Mouse (Mus musculus): ENCODE measurements around the gene Sec14l2.

The Sec14l2 gene

DNA sequence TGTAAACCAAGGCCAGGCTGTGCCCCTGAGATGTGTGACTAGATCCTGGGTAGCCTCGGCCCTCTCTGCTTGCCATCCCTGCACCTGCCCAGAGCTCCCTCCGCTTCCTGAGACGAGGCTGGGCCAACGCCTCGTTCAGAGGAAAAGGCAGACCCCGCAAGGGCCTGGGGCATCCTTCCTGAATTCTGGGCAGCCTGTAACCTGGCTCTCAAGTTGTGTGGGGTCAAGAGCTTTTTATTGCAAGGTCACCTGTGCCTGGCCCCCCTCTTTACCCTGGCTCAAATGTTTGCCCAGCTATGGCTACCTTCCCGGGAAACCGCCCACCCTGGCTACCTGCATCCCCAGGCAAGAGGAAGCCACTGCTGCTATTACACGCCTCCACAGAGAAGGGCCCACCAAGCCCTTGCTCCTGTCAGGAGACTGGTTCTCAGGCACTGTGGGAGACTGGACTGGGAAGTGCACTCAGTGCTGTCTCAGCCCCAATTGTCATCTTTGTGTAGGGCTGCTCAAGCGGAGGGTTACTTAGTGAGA lies 26.1 kb downstream of the Sec14l2 start:
- CTCF ChIA-PET: interaction anchor here in 1 of 4 experiments (1.3 kb wide), 2 partner anchors 44 to 96 kb away, joined by 3 to 5 read pairs; no protein-coding TSS in a partner anchor
- POLR2A ChIA-PET: interaction anchor here in 3 of 4 experiments (0.8 to 3.6 kb wide), 19 partner anchors 9 to 134 kb away, joined by 3 to 20 read pairs (median 4); partner anchors contain the start of genes Pes1 (in 1 of the 3), Sec14l2 (in 1 of the 3) and Tbc1d10a (in 1 of the 3)

DNA sequence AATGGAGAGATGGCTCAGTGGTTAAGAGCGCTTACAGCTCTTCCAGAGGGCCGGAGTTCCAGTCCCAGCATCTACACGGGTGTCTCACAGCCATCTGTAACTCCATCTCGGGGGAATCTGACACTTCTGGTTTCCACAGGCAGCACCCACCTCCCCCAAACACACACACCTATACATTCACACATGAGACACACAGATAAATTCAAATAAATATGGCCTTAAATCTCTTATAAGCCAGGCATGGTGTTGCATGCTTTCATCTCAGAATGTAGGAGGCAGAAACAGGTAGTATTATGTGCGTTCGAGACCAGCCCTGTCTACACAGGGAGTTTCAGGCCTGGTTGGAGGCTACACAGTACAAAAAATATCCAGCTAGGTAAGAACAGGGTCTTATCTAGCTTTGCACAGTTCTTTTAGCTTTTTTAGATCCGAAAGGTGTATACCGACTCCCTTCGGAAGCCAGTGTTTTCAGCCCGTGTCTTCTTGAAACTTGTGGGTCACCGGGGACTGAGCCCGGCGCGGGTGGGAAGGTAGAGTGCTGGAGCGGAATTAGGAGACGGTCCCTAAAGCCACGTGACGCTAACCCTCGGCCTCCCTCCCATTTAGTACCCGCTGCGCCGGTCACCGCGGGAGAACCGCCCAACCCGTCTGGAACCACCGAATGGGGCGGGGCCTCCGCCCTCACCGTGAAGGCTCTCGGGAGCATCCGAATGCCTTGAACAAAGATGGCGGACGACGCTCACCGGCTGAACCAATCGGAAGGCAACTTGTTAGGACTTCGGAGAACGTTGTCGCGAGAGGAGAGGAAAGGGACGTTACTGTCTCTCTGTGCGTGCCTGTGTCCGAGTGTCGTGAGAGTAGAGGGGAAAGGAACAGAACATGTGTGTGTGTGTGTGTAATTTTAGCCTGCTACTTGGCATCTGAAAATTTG lies 26.9 kb downstream of the Sec14l2 start:
- POLR2A ChIA-PET: interaction anchor here in 3 of 4 experiments (0.6 to 3.6 kb wide), 23 partner anchors 9 to 1501 kb away, joined by 3 to 20 read pairs (median 4); partner anchors contain the start of genes Sec14l2 (in 2 of the 3), Gal3st1 (in 1 of the 3), Pes1 (in 1 of the 3) and Tbc1d10a (in 1 of the 3)
- CTCF ChIA-PET: interaction anchor here in 3 of 4 experiments (0.6 to 1.3 kb wide), 8 partner anchors 16 to 133 kb away, joined by 3 to 6 read pairs (median 3); partner anchors contain the start of gene Pes1 (in 1 of the 3)

DNA sequence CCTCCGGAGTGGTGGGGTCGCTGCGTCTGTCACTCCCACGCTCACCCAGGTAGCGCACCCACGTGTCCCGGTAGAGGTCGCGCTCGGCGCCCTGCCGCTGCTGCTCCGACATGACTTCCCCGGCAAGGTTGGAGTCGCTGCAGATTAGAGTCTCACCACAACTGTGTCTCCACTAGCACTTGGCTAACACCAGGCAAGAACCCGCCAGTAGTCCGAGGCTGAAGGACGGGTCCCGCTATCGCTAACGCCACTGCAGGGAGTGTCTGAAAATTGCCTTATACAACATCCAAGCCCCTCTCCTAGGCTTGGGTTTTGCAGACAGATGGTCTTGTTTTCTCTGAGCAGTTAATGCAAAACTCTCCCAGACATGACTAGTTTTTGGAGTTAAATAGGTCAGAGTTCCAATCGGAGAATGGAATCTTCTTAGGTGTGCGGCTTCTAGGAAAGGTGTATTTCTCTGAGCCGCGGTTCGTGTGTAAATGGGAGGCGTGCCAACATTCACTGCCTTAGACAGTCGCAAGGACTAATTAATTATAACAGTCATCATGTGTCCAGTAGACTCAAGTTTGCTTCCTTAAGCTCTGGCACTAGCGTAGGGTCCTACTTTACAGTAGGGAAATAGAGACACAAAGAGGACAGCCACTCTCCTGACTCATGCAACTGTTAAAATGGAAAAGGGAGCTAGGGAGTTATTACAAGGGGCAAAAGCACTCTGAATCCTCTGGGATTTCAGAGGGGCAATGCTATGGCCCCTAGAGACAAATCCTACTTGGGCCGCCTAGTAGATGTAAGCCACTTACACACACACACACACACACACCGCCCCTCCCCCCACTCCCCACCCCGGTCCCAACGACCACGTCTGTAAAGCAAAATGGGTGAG lies 27.8 kb downstream of the Sec14l2 start, which contains the start of gene Mtfp1:
Gene Mtfp1, minus strand, starts transcription at position 275 of the 883 bp plus-strand sequence.
- ChIA-PET POLR2A (interaction anchor here in 3 of 4 experiments (0.6 to 3.6 kb wide), 26 partner anchors 9 to 1502 kb away, joined by 3 to 20 read pairs (median 4); partner anchors contain the start of genes Pes1 (in 2 of the 3), Sec14l2 (in 2 of the 3), Gal3st1 (in 1 of the 3) and Tbc1d10a (in 1 of the 3)), CTCF (interaction anchor here in 3 of 4 experiments (0.6 to 2.2 kb wide), 13 partner anchors 10 to 132 kb away, joined by 3 to 19 read pairs (median 5); partner anchors contain the start of genes Pes1 (in 1 of the 3) and Sec14l2 (in 1 of the 3))

DNA sequence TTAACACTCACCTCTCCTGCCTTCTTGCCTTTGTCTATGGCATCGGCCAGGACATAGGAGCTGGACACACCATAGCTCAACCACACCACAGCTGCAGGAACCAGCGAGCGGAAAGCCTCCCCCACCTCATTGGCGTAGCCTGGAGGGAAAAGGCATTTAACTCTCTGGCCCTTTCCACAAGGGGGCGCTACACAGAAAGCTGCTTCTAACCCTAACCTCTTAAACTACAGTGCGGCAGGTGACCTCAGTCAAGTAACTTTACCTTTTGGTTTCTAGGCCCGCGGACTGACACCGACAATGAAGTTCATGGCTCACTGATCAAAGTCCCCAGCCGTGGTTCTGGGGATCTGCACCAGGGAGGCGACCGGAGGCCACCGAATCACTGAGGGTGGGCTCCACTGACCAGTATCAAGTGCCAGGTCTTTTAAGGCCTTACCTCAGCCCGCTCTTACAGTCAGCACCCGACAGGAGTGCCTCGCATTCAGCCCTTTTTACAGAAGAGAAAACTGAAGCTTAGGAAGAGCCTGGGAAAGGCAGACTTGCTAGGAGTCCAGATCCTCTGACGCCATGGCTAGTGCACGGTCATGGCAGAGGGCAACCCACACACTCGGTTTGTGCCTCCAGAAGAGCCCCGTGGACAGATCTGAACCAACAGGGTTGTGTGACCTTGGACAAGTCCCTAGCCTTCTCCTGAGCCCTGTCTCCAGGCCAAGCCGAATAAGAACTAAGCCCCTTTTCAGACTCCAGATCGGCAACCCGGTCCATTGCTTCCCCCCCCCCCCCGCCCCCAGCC lies 28.6 kb downstream of the Sec14l2 start:
- ChIA-PET CTCF (interaction anchor here (0.5 to 2.2 kb wide), 38 partner anchors 9 to 410 kb away, joined by 3 to 19 read pairs (median 4); partner anchors contain the start of genes Sec14l2 (in 2 of the 4), Castor1 (in 1 of the 4), Pes1 (in 1 of the 4) and Rnf215 (in 1 of the 4)), POLR2A (interaction anchor here in 3 of 4 experiments (0.6 to 2.3 kb wide), 23 partner anchors 8 to 445 kb away, joined by 3 to 11 read pairs (median 4); partner anchors contain the start of genes Sec14l2 (in 3 of the 3), Tbc1d10a (in 2 of the 3), Morc2a (in 1 of the 3) and Pes1 (in 1 of the 3))

DNA sequence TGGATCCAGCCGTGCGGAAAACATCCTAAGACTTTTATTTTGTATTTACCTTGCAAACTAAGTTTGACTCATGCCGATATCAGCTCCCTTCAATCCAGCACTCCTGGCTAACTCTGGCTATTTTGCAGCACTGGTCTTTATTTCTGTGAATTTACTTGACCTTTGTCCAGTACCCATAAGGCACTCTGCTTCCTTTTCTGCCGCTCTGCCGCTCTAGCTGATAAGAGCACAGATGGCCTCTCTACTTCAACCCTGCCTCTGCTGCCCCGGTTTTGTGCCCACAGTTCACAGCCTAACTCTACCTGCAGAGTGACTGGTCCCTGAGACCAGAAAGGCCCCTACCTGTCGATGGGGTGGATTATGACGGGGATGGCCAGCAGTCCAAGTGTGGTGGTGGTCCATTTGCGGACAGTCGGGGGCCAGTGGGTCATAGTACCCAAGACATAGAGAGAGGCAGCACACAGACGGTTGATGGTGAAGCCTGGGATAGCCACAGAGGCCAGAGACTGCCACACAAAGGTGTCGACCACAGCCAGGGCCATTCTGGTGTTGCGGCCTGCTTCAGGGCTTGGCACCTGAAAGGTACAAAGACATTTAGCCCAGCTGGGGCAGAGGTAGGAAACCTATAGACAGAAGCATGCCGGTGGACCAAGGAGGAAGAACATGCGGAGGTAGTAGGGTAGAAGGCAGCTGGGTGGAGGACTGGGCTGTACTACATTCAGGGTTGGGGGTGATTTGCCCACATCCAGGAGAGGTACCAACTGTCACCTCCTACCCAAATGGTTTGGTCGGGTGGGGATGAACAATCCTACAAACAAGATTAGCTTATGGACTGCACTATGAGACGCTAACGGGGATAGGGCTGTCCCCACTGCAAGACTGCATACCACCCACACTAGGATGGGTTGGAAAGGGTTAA lies 29.5 kb downstream of the Sec14l2 start:
- POLR2A ChIA-PET: interaction anchor here in 3 of 4 experiments (0.7 to 2.3 kb wide), 21 partner anchors 8 to 445 kb away, joined by 3 to 11 read pairs (median 4); partner anchors contain the start of genes Sec14l2 (in 3 of the 3), Tbc1d10a (in 2 of the 3), Morc2a (in 1 of the 3) and Pes1 (in 1 of the 3)
- CTCF ChIA-PET: interaction anchor here (0.5 to 2.2 kb wide), 40 partner anchors 8 to 411 kb away, joined by 3 to 19 read pairs (median 4); partner anchors contain the start of genes Sec14l2 (in 2 of the 4), Castor1 (in 1 of the 4), Pes1 (in 1 of the 4) and Rnf215 (in 1 of the 4)

DNA sequence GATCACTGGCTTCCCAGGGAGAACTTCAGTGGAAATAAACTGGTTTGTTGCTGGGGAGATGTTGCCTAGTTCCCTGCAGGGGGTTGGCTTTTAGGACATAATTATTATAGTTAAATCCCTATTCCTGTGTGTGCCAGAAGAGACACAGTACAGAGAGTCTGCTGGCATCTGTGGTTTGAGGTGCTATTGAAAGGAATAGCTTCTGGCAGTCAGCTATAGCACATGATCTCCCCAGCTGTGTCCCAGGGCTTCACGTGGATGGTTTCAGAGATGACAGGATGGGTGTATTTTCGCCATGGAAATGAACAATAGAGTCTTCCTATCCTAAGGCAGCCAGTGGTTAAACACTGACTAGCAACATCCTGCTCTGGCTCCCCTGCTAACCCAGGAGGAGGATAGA lies 35.9 kb downstream of the Sec14l2 start:
- POLR2A ChIA-PET: interaction anchor here in 1 of 4 experiments (0.6 to 1.5 kb wide), 2 partner anchors 10 to 87 kb away, joined by 3 to 4 read pairs; no protein-coding TSS in a partner anchor
- CTCF ChIA-PET: interaction anchor here in 1 of 4 experiments (0.6 kb wide), 1 partner anchor 861 kb away, joined by 4 read pairs; no protein-coding TSS in a partner anchor

DNA sequence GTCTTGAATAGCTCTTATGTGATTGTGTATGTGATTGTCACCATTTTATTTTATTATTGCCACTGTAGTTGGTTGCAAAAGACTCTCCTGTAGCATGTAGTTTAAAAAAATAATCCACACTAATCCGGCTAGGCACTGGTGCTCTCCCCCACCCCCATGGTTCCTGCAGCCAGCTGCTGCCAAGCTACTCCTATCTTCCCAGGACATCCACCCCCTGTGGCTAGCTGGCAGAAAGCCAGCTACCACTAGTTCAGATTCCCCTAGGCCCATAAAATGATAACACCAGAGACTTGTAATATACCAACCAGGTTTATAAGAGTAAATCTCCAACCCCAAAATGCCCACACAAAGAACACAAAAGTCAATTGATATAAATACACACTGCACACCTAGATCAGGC lies 37.0 kb downstream of the Sec14l2 start:
- POLR2A ChIA-PET: interaction anchor here in 3 of 4 experiments (0.6 to 1.5 kb wide), 7 partner anchors 8 to 123 kb away, joined by 3 to 5 read pairs (median 3); partner anchors contain the start of gene Pes1 (in 1 of the 3)
- CTCF ChIA-PET: interaction anchor here in 3 of 4 experiments (1.0 to 3.2 kb wide), 5 partner anchors 8 to 57 kb away, joined by 3 to 19 read pairs (median 4); partner anchors contain the start of gene Mtfp1 (in 1 of the 3)

DNA sequence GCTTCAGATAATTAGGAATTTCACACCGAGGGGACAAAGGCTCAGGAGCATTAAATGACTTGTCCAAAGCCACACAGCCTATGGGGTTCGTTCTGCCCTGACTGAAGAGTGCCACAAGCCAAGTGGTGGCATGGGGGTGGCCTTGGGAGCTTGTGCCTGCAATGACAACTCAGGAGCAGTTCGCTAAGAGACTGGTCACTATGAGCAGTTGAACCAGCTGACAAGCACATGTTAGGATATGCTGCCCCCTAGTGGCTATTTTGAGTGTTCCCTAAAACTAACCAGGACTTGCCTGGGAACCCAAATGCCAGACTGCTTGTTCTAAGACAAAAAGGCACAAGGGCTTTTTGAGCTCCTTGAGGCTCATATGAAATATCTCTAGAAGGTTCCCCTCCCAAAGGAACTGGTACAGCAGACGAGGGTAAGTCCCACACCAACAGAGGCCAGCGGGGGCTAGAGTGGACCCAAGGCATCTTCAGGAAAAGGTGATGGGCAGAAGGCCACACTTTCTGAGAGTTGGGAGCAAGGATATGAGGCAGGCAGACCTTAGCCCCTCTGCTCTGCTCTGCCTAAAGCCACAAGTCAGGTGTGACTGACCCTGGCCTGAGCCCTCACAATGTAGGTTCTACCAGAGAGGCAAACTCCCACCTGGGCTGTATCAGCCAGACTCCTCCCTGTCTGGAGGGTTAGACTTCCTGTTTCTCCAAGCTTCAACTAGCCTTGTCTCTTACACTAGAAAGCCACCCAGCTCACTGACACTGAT lies 39.7 kb downstream of the Sec14l2 start:
- CTCF ChIA-PET: interaction anchor here (0.6 to 3.2 kb wide), 27 partner anchors 9 to 386 kb away, joined by 3 to 19 read pairs (median 4); partner anchors contain the start of genes Pes1 (in 1 of the 4) and Sec14l3 (in 1 of the 4)
- POLR2A ChIA-PET: interaction anchor here in 2 of 4 experiments (0.7 to 1.1 kb wide), 5 partner anchors 11 to 84 kb away, joined by 3 to 7 read pairs (median 5); partner anchors contain the start of gene Sec14l2 (in 1 of the 2)

DNA sequence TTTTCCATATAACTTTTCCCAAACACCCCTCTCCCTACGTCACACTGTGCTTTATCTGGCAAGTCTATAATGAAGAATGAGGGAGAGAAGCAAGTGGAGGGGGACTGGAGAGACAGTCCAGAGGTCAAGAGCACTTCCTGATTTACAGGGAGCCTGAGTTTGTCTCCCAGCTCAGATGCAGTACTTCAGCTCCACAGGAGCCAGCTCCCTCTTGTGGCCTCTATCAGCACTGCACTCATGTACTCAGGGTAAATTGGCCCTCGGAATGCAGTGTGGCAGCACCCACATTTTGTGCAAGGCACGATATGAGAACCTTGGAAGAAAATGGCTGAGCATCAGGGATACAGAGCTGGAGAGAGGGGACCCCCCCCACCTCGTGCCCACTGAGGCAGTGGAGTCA lies 43.0 kb downstream of the Sec14l2 start:
- CTCF ChIA-PET: interaction anchor here (0.5 to 3.9 kb wide), 110 partner anchors 9 to 727 kb away, joined by 3 to 71 read pairs (median 4); partner anchors contain the start of genes Sec14l2 (in 3 of the 4), Sec14l3 (in 3 of the 4), Gal3st1 (in 2 of the 4) and Ccdc157 (in 1 of the 4)
- POLR2A ChIA-PET: interaction anchor here in 3 of 4 experiments (0.6 to 2.3 kb wide), 12 partner anchors 14 to 424 kb away, joined by 3 to 9 read pairs (median 4); partner anchors contain the start of genes Gal3st1 (in 1 of the 3), Rnf215 (in 1 of the 3) and Sec14l3 (in 1 of the 3)

DNA sequence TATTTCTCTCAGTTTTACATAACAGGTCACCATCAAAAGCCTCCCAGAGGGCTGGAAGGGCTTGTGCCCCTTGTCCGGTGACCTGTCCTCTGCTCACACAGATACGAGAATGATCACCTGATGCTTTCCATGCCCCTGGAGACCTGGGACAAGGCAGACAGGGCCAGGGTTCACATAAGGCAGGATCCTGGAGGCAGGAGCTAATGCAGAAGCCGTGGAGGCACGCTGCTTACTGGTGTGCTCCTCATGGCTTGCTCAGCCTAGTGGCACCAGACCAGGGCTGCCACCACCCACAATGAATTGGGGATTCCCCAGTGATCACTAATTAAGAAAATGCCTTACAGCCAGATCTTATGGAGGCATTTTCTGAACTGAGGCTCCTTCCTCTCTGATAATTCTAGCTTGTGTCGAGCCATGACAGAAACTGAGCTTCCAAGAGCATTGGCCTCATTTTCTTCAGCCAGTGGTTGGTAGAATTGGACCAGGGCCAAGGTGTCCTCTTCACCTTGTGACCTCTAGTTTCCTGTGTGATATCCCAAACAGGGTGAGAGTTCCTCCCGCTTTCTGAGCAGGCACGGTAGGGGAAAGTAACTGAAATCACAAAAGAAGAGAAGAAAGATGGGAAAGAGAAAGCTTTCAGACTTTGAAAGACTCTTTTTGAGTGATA lies 44.8 kb downstream of the Sec14l2 start:
- ChIA-PET POLR2A (no interaction called here), CTCF (interaction anchor here in 3 of 4 experiments (0.6 to 3.9 kb wide), 5 partner anchors 12 to 77 kb away, joined by 3 to 57 read pairs (median 5); no protein-coding TSS in a partner anchor)

DNA sequence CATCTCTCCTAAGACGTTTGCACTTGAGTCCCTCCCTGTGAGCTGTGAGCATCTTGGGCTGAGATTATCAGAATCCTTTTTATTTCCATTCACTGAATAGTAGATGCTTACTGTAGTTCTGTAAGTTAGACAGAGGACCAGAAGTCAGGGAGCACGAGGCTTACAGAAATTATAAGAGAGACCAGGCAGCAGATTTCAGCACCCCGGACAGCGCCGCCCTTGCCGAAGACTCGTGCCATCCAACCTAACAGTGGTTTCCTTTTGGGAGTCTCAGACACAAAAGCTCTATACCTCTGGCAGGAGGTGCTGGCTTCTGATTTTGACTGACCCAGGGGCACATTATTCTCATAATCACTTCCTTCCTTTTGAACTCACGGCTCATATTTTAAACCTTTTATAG lies 46.6 kb downstream of the Sec14l2 start:
- CTCF ChIA-PET: interaction anchor here in 1 of 4 experiments (0.8 kb wide), 1 partner anchor 23 kb away, joined by 3 read pairs; no protein-coding TSS in a partner anchor
- POLR2A ChIA-PET: interaction anchor here in 2 of 4 experiments (0.6 to 1.9 kb wide), 2 partner anchors 10 to 16 kb away, joined by 3 to 4 read pairs; no protein-coding TSS in a partner anchor

DNA sequence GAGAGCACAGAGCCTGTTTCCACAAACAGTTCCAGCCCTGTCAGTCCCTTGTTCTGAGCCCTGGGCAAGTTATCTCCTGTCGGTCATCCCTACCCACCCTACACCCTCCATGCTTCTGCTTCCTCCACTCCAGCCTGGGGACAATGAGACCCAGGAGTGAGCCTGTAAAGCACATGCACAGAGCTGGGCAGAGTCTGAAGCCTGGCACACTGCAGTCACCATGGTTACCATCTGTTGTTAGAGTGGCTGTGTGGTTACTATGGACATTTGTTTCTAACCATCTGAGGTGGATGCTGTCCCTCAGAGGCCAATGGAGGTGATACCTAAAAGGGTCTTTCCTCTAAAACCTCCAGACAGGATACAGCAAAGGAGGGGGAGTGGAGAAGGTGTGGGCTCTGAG lies 53.6 kb downstream of the Sec14l2 start:
- CTCF ChIA-PET: interaction anchor here in 2 of 4 experiments (1.2 to 2.8 kb wide), 3 partner anchors 10 to 16 kb away, joined by 3 to 18 read pairs (median 8); no protein-coding TSS in a partner anchor
- POLR2A ChIA-PET: no interaction called here

DNA sequence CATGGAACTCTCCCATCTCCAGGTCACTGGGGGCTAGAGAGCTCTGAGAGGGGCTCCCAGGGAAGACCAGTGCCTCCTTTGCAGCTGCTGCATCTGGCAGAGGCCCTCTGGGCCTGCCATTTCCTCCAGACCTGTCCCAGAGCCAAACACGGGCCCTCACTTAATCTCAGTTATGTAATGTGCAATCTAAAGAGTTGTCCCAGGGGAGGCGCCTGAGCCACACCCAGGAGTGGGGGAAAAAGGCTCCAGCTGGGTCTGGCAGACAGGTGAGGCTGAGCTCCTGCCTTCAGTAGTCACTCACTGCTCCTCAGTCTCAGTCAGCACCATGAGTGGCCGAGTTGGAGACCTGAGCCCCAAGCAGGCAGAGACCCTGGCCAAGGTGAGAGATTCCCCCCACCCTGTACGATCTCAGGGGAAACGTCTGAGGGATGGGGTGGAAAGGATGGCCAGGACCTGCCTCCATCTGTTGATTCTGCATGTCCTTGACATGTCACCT lies 58.5 kb downstream of the Sec14l2 start, which contains the start of gene Sec14l3:
Gene Sec14l3, plus strand, starts transcription at position 215 of the 496 bp plus-strand sequence.
- ChIA-PET CTCF (interaction anchor here in 3 of 4 experiments (0.6 to 2.7 kb wide), 14 partner anchors 11 to 339 kb away, joined by 3 to 12 read pairs (median 4); no protein-coding TSS in a partner anchor), POLR2A (interaction anchor here in 2 of 4 experiments (0.7 to 1.6 kb wide), 7 partner anchors 12 to 75 kb away, joined by 3 to 6 read pairs (median 3); no protein-coding TSS in a partner anchor)
